Comparison of ENCODE assay signal across 42 mouse cellular contexts in the genomic region with DNA sequence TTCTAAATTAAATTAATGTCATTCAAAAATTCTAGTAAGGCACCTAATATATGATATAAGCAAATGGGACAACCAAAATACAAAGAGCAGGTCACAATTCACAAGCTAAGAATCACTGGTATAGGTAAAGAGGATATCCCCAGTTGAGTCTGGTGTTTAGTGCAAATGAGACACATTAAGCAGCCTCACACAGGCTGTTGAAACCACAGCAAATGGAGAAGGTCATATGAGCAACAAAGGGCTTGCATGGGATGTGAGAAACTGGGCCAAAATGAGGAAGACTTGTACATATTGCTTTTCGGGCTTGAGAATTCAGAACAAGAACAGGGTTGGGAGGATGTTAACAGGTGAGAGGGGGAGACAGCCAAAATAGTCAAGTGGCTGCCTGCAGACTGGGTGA. TPM values are rescaled to one million over a fixed set of nuclear protein-coding genes. Genes with fewer than 3 reads are reported as not detected.
"Had no signal": no experiment of that assay in that cellular context is flagged by ENCODE, and none has a peak within 500 bp of the region (broad histone marks: within the 10 kb centered on the region; RNA-seq: fewer than 3 reads in every experiment).

No protein-coding gene starts in this region.

- H3K4me1 ChIP-seq: heart, embryonic 10.5 days; heart, embryonic 12.5 days; hindbrain, embryonic 10.5 days; hindbrain, embryonic 12.5 days; intestine, embryonic 15.5 days; kidney, embryonic 15.5 days; limb, embryonic 13.5 days; limb, embryonic 15.5 days had no signal

- H3K4me3 ChIP-seq: heart, embryonic 10.5 days; heart, embryonic 12.5 days; hindbrain, embryonic 10.5 days; hindbrain, embryonic 12.5 days; intestine, embryonic 15.5 days; kidney, embryonic 15.5 days; limb, embryonic 13.5 days; limb, embryonic 15.5 days had no signal

- H3K36me3 ChIP-seq: heart, embryonic 10.5 days; heart, embryonic 12.5 days; hindbrain, embryonic 10.5 days; hindbrain, embryonic 12.5 days; intestine, embryonic 15.5 days; kidney, embryonic 15.5 days; limb, embryonic 13.5 days; limb, embryonic 15.5 days had no signal

- H3K27me3 ChIP-seq: heart, embryonic 12.5 days; hindbrain, embryonic 12.5 days; intestine, embryonic 15.5 days; kidney, embryonic 15.5 days; limb, embryonic 13.5 days; limb, embryonic 15.5 days had no signal

- DNase-seq: gastrocnemius, postnatal 14 days; gastrocnemius, postnatal 36 days; heart, adult 18-20 months; heart, postnatal 10 days; heart, postnatal 4 days; kidney, adult 18-20 months; kidney, adult 9 months; kidney, postnatal 14 days; kidney, postnatal 36 days; layer of hippocampus, adult 9-11 months; layer of hippocampus, postnatal 36 days; left cerebral cortex, postnatal 4 days had no signal

- H3K27ac ChIP-seq: heart, embryonic 10.5 days; hindbrain, embryonic 10.5 days; hindbrain, embryonic 12.5 days; hindbrain, embryonic 14.5 days; intestine, embryonic 15.5 days; kidney, embryonic 15.5 days; kidney, postnatal 0 days; limb, embryonic 13.5 days; limb, embryonic 15.5 days had no signal

- ATAC-seq: hindbrain, embryonic 16.5 days; inflammation-experienced regulatory T-cells, adult 6 months; intestine, embryonic 15.5 days; intestine, postnatal 0 days had no signal

RNA-seq across cellular contexts. Expression of a gene that starts 9.4 kb away (rescaled TPM):
- total RNA-seq: gastrocnemius, adult 18-20 months; gastrocnemius, adult 8-10 months; gastrocnemius, postnatal 14 days; gastrocnemius, postnatal 36 days; heart, adult 18-20 months; heart, adult 8-10 months; heart, postnatal 10 days; heart, postnatal 25 days; heart, postnatal 4 days; layer of hippocampus, adult 18-20 months; layer of hippocampus, adult 8-10 months; layer of hippocampus, postnatal 14 days; layer of hippocampus, postnatal 36 days; left cerebral cortex, adult 18-20 months; left cerebral cortex, adult 8-10 months; left cerebral cortex, postnatal 10 days; left cerebral cortex, postnatal 25 days; left cerebral cortex, postnatal 4 days had no signal
- polyA plus RNA-seq: heart, embryonic 10.5 days; heart, embryonic 12.5 days; heart, embryonic 14.5 days; heart, embryonic 16.5 days; hindbrain, embryonic 10.5 days; hindbrain, embryonic 12.5 days; hindbrain, embryonic 14.5 days; hindbrain, embryonic 16.5 days; kidney, embryonic 15.5 days; kidney, postnatal 0 days; limb, embryonic 11.5 days; limb, embryonic 13.5 days; limb, embryonic 15.5 days; liver, embryonic 11.5 days had no signal

RNA-seq across cellular contexts. Expression of a gene that starts 45.5 kb away (rescaled TPM):
- total RNA-seq: gastrocnemius, adult 18-20 months; gastrocnemius, adult 8-10 months; gastrocnemius, postnatal 14 days; gastrocnemius, postnatal 36 days; heart, adult 18-20 months; heart, adult 8-10 months; heart, postnatal 10 days; heart, postnatal 25 days; heart, postnatal 4 days; layer of hippocampus, adult 18-20 months; layer of hippocampus, adult 8-10 months; layer of hippocampus, postnatal 14 days; layer of hippocampus, postnatal 36 days; left cerebral cortex, adult 18-20 months; left cerebral cortex, adult 8-10 months; left cerebral cortex, postnatal 10 days; left cerebral cortex, postnatal 25 days; left cerebral cortex, postnatal 4 days had no signal
- polyA plus RNA-seq: gonadal fat pad, adult 2 months; heart, embryonic 10.5 days; heart, embryonic 16.5 days; hindbrain, embryonic 10.5 days; hindbrain, embryonic 12.5 days; hindbrain, embryonic 14.5 days; hindbrain, embryonic 16.5 days; kidney, embryonic 15.5 days; large intestine, adult 2 months; limb, embryonic 11.5 days; limb, embryonic 13.5 days; limb, embryonic 15.5 days; liver, embryonic 11.5 days had no signal
